Mouse (Mus musculus): Measurements from ENCODE around the gene Gm28729. TPM values are rescaled to one million over a fixed set of nuclear protein-coding genes. Genes with fewer than 3 reads are reported as not detected.
A peak's percentile ranks its signal among the peaks of the same experiment; 100 is the strongest.
"Not testable (repeated sequence)": the region's sequence is repeated elsewhere in the genome, so short reads cannot be mapped to it uniquely, and the experiment has no call there.

Gene Gm28729
- polyA plus RNA-seq, 1 experiment from 2014 or later, result 0.48 TPM

GRCm38 (mm10) chr9:96483028-96483427 lies 42.0 kb downstream of the Gm28729 start:
- H3K27ac ChIP-seq (replicated peaks), result no peak overlapping the region
- no peak for ATAC-seq (ENCODE audit: low FRiP score, low read depth)
- 78% methylated on average over 3 of the region's 3 CpGs for WGBS

GRCm38 (mm10) chr9:96478071-96478888 lies 46.8 kb downstream of the Gm28729 start, which contains the start of gene Rnf7:
TSS of gene Rnf7 (minus strand) at chr9:96478675.
- ATAC-seq (ENCODE audit: low FRiP score, low read depth), result peak; percentile 99
- under 1% methylated on average over 73 of the region's 74 CpGs for WGBS
- Histone ChIP-seq H3K27me3 (no peaks in the 10 kb centered on the region), H3K9ac (peak within 1 kb of the TSS; percentile 74), H3K4me2 (peak within 1 kb of the TSS; percentile 77), H3K9me3 (no peaks in the 10 kb centered on the region), H3K27ac (replicated peaks) (peak within 1 kb of the TSS; percentile 88), H3K4me3 (peak within 1 kb of the TSS; percentile 68), H3K4me1 (replicated peaks) (peaks cover 26% of the 10 kb centered on the region), H3K36me3 (no peaks in the 10 kb centered on the region)

More at GRCm38 (mm10) chr9:96483028-96483427, 42.0 kb downstream of the Gm28729 start:
- no peaks in the 10 kb centered on the region for H3K36me3 ChIP-seq
- H3K4me2 ChIP-seq, result no peak overlapping the region
- no peaks in the 10 kb centered on the region for H3K4me1 ChIP-seq (replicated peaks)
- no peak overlapping the region for H3K4me3 ChIP-seq
- H3K27me3 ChIP-seq, result no peaks in the 10 kb centered on the region
- no peaks in the 10 kb centered on the region for H3K9me3 ChIP-seq
- H3K9ac ChIP-seq, result no peak overlapping the region

GRCm38 (mm10) chr9:96472356-96472755 lies 52.7 kb downstream of the Gm28729 start:
- Histone ChIP-seq H3K27me3 (no peaks in the 10 kb centered on the region), H3K9ac (no peak overlapping the region), H3K4me1 (replicated peaks) (peaks cover 21% of the 10 kb centered on the region), H3K9me3 (no peaks in the 10 kb centered on the region), H3K4me2 (no peak overlapping the region), H3K36me3 (peaks cover 13% of the 10 kb centered on the region), H3K4me3 (no peak overlapping the region), H3K27ac (replicated peaks) (no peak overlapping the region)
- ATAC-seq (ENCODE audit: low FRiP score, low read depth), result no peak
- 88% methylated on average over 3 of the region's 3 CpGs for WGBS

GRCm38 (mm10) chr9:96471681-96472080 lies 53.4 kb downstream of the Gm28729 start:
- not testable (repeated sequence) for H3K27ac ChIP-seq (replicated peaks)

GRCm38 (mm10) chr9:96470266-96470974 lies 54.6 kb downstream of the Gm28729 start:
- WGBS, result 94% methylated on average over 8 of the region's 8 CpGs
- H3K9me3 ChIP-seq, result no peaks in the 10 kb centered on the region
- peaks cover 7% of the 10 kb centered on the region for H3K4me1 ChIP-seq (replicated peaks)
- peaks cover 14% of the 10 kb centered on the region for H3K36me3 ChIP-seq
- no peak for ATAC-seq (ENCODE audit: low FRiP score, low read depth)
- H3K9ac ChIP-seq, result no peak overlapping the region
- no peaks in the 10 kb centered on the region for H3K27me3 ChIP-seq
- H3K4me2 ChIP-seq, result no peak overlapping the region
- H3K27ac ChIP-seq (replicated peaks), result no peak overlapping the region
- no peak overlapping the region for H3K4me3 ChIP-seq

More at GRCm38 (mm10) chr9:96471681-96472080, 53.4 kb downstream of the Gm28729 start:
- ATAC-seq (ENCODE audit: low FRiP score, low read depth); H3K4me2 ChIP-seq; H3K9me3 ChIP-seq; H3K27me3 ChIP-seq; H3K4me3 ChIP-seq; H3K9ac ChIP-seq: not testable (repeated sequence)
- Histone ChIP-seq H3K4me1 (replicated peaks) (peaks cover 14% of the 10 kb centered on the region), H3K36me3 (peaks cover 14% of the 10 kb centered on the region)
- 83% methylated on average over 4 of the region's 4 CpGs for WGBS

- no peak for ATAC-seq (ENCODE audit: low FRiP score, low read depth)
- Histone ChIP-seq H3K4me3 (no peak overlapping the region), H3K36me3 (peaks cover 14% of the 10 kb centered on the region), H3K27me3 (no peaks in the 10 kb centered on the region), H3K4me2 (no peak overlapping the region), H3K27ac (replicated peaks) (no peak overlapping the region), H3K9me3 (no peaks in the 10 kb centered on the region), H3K4me1 (replicated peaks) (0 out of 2 replicates have a peak, but pooled peaks cover 2% of the 10 kb centered on the region), H3K9ac (no peak overlapping the region)
- WGBS, result 77% methylated on average over 8 of the region's 8 CpGs
Measured at GRCm38 (mm10) chr9:96469556-96470265, 55.4 kb downstream of the Gm28729 start.

GRCm38 (mm10) chr9:96463708-96464107 lies 61.4 kb downstream of the Gm28729 start:
- Histone ChIP-seq H3K27ac (replicated peaks) (no peak overlapping the region), H3K9ac (no peak overlapping the region), H3K9me3 (no peaks in the 10 kb centered on the region), H3K36me3 (peaks cover 3% of the 10 kb centered on the region; the same call in 1 of the 2 replicates), H3K27me3 (no peaks in the 10 kb centered on the region), H3K4me2 (no peak overlapping the region), H3K4me3 (no peak overlapping the region), H3K4me1 (replicated peaks) (0 out of 2 replicates have a peak, but pooled peaks cover 3% of the 10 kb centered on the region)
- 57% methylated on average over 10 of the region's 10 CpGs for WGBS
- ATAC-seq (ENCODE audit: low FRiP score, low read depth), result no peak

GRCm38 (mm10) chr9:96461607-96462006 lies 63.5 kb downstream of the Gm28729 start:
- ATAC-seq (ENCODE audit: low FRiP score, low read depth), result no peak
- H3K4me3 ChIP-seq, result no peak overlapping the region
- WGBS, result 60% methylated on average over 1 of the region's 1 CpGs
- H3K36me3 ChIP-seq, result no peaks in the 10 kb centered on the region
- H3K27ac ChIP-seq (replicated peaks), result no peak overlapping the region
- 0 out of 2 replicates have a peak, but pooled peaks cover 3% of the 10 kb centered on the region for H3K4me1 ChIP-seq (replicated peaks)
- no peak overlapping the region for H3K9ac ChIP-seq
- H3K27me3 ChIP-seq, result no peaks in the 10 kb centered on the region
- H3K9me3 ChIP-seq, result no peaks in the 10 kb centered on the region
- no peak overlapping the region for H3K4me2 ChIP-seq

GRCm38 (mm10) chr9:96460117-96460865 lies 64.8 kb downstream of the Gm28729 start:
- Histone ChIP-seq H3K36me3 (no peaks in the 10 kb centered on the region), H3K4me1 (replicated peaks) (0 out of 2 replicates have a peak, but pooled peaks cover 3% of the 10 kb centered on the region), H3K27ac (replicated peaks) (peak overlapping the region; percentile 49), H3K9ac (no peak overlapping the region), H3K4me3 (no peak overlapping the region), H3K4me2 (no peak overlapping the region), H3K27me3 (no peaks in the 10 kb centered on the region), H3K9me3 (no peaks in the 10 kb centered on the region)
- 71% methylated on average over 10 of the region's 10 CpGs for WGBS
- ATAC-seq (ENCODE audit: low FRiP score, low read depth), result no peak

GRCm38 (mm10) chr9:96455618-96456017 lies 69.4 kb downstream of the Gm28729 start:
- no peaks in the 10 kb centered on the region for H3K36me3 ChIP-seq
- 0 out of 2 replicates have a peak overlapping the region, but pooled peaks have one; percentile 15 for H3K27ac ChIP-seq (replicated peaks)
- WGBS, result 37% methylated on average over 8 of the region's 8 CpGs
- no peak for ATAC-seq (ENCODE audit: low FRiP score, low read depth)
- no peak overlapping the region for H3K9ac ChIP-seq
- H3K4me1 ChIP-seq (replicated peaks), result 0 out of 2 replicates have a peak, but pooled peaks cover 3% of the 10 kb centered on the region
- H3K4me2 ChIP-seq, result no peak overlapping the region
- H3K9me3 ChIP-seq, result no peaks in the 10 kb centered on the region
- no peak overlapping the region for H3K4me3 ChIP-seq
- H3K27me3 ChIP-seq, result no peaks in the 10 kb centered on the region

- Histone ChIP-seq H3K27me3 (no peaks in the 10 kb centered on the region), H3K36me3 (no peaks in the 10 kb centered on the region), H3K4me2 (no peak overlapping the region)
Measured at GRCm38 (mm10) chr9:96452956-96453355, 72.1 kb downstream of the Gm28729 start.

More at GRCm38 (mm10) chr9:96452956-96453355, 72.1 kb downstream of the Gm28729 start:
- Histone ChIP-seq H3K9me3 (no peaks in the 10 kb centered on the region), H3K4me3 (no peak overlapping the region), H3K9ac (no peak overlapping the region), H3K4me1 (replicated peaks) (no peaks in the 10 kb centered on the region), H3K27ac (replicated peaks) (no peak overlapping the region)
- no peak for ATAC-seq (ENCODE audit: low FRiP score, low read depth)
- 78% methylated on average over 4 of the region's 4 CpGs for WGBS
